Mouse (Mus musculus) kidney, postnatal 0 days (tissue): ENCODE measurements around the gene Kiss1r. TPM values are rescaled to one million over a fixed set of nuclear protein-coding genes. Genes with fewer than 3 reads are reported as not detected.
"Not testable (repeated sequence)": the region's sequence is repeated elsewhere in the genome, so short reads cannot be mapped to it uniquely, and the experiment has no call there.

Experiments
- ATAC-seq: fragments of 200-750 bp; cut with Nextera tagmentation; replicated peaks from 2 replicates; pipeline ENCODE4 v1.8.0; 2017; ENCODE audit warnings: low read depth, moderate number of reproducible peaks, moderate TSS enrichment, moderate library complexity; ENCODE audit not compliant: low FRiP score
- DNase-seq: peaks from one replicate; pipeline ENCODE4 v3.0.0-alpha.2; 2016; ENCODE audit warnings: low spot score
- H3K27ac ChIP-seq: fragments of 300-500 bp; sonication (generic); 2 replicates; pipeline ENCODE4 v1.5.1; 2014; ENCODE audit warnings: mild to moderate bottlenecking
- H3K27me3 ChIP-seq: fragments of 300-500 bp; sonication (generic); 2 replicates; pipeline ENCODE4 v1.6.1; 2014; ENCODE audit warnings: low read length, mixed read lengths; ENCODE audit not compliant: insufficient read depth
- H3K36me3 ChIP-seq: fragments of 300-500 bp; sonication (generic); 2 replicates; pipeline ENCODE4 v1.6.1; 2014; ENCODE audit warnings: low read length, mixed read lengths; ENCODE audit not compliant: insufficient read depth
- H3K4me1 ChIP-seq: fragments of 300-500 bp; sonication (generic); replicated peaks from 2 replicates; pipeline ENCODE4 v1.6.1; 2014; ENCODE audit warnings: antibody characterized with exemption, low read length, mixed read lengths; ENCODE audit not compliant: insufficient read depth
- H3K4me2 ChIP-seq: fragments of 300-500 bp; sonication (generic); 2 replicates; pipeline ENCODE4 v1.6.1; 2014; ENCODE audit warnings: mild to moderate bottlenecking, low read length, moderate library complexity, mixed read lengths
- H3K4me3 ChIP-seq: fragments of 300-500 bp; sonication (generic); replicated peaks from 2 replicates; pipeline ENCODE4 v1.5.1; 2014; ENCODE audit warnings: low read depth, low read length
- H3K9ac ChIP-seq: fragments of 300-500 bp; sonication (generic); 2 replicates; pipeline ENCODE4 v1.6.1; 2014; ENCODE audit warnings: low read depth, low read length
- H3K9me3 ChIP-seq: fragments of 300-500 bp; sonication (generic); replicated peaks from 2 replicates; pipeline ENCODE4 v1.6.1; 2016; ENCODE audit warnings: low read length, inconsistent platforms, mixed read lengths
- CTCF ChIP-seq: IDR thresholded peaks from 2 replicates; pipeline ENCODE4 v1.5.1; 2016; ENCODE audit warnings: antibody characterized with exemption, low read depth, mild to moderate bottlenecking, moderate library complexity
- WGBS: fragments of 180-500 bp; shearing (Covaris S2); extraction: QIAGEN DNeasy Blood & Tissue Kit; methylation state at CpG from one replicate; pipeline ENCODE4 v1.1.7; 2014; 5-methylcytosine and 5-hydroxymethylcytosine counted together
- polyA plus RNA-seq: library from polyadenylated mRNA; unstranded; fragments of >200 nt; fragmentation: Nextera tagmentation; extraction: Ambion mirVana; gene quantifications from 2 replicates; pipeline ENCODE4 v1.2.1, GENCODE M21; 2015

Gene Kiss1r
- polyA plus RNA-seq, 1 experiment from 2014 or later, result 1.6 TPM

DNA sequence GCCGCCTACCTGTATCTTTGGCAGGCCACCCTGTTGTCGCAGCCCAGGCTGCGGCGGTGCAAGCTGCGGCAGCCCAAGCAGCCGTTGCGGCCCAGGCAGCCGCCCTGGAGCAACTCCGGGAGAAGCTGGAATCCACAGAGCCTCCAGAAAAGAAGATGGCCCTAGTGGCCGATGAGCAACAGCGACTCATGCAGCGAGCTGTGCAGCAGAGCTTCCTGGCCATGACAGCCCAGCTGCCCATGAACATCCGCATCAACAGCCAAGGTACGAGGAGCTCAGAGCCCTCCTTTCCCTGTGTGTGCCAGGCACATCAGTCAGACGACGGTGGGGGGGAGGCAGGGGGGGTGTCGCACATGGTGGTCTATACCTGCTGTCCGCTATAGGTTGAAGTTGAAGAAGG is 33.9 kb downstream of the Kiss1r start:
- ATAC-seq (no peak), DNase-seq (no peak)
- Histone ChIP-seq H3K9me3 (no peaks in the 10 kb centered on the region), H3K36me3 (peaks cover 37% of the 10 kb centered on the region), H3K27me3 (no peaks in the 10 kb centered on the region), H3K27ac (no peak overlapping the region), H3K9ac (no peak overlapping the region), H3K4me2 (no peak overlapping the region), H3K4me1 (peaks cover 11% of the 10 kb centered on the region; the same call in 1 of the 2 replicates), H3K4me3 (no peak overlapping the region)
- 86% methylated on average over 18 of the region's 18 CpGs for WGBS
- TF ChIP-seq CTCF, result no peak

DNA sequence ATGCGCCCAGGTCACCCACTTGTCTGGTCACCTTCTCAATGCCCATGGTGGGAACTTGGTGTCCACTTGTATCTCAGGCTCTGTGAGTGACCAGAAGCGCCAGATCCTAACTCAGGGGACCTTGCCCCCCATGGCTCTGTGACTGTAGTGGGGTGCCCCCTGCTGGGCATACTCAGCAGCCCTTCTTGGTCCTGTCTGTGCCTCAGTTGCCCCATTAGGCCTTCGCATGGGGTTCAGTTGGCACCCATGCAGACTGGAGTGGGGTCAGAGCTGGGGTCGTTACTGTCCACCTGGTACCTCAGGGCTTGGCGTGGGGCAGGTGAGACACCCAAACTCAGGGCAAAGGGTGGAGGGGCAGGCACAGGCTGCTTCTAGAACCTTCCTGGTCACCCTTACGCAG is 37.2 kb downstream of the Kiss1r start:
- Histone ChIP-seq H3K36me3 (peaks cover 32% of the 10 kb centered on the region), H3K9me3 (no peaks in the 10 kb centered on the region), H3K27ac (no peak overlapping the region), H3K9ac (no peak overlapping the region), H3K4me3 (no peak overlapping the region), H3K4me2 (no peak overlapping the region), H3K4me1 (no peaks in the 10 kb centered on the region; the same call in 1 of the 2 replicates), H3K27me3 (no peaks in the 10 kb centered on the region)
- 91% methylated on average over 6 of the region's 6 CpGs for WGBS
- DNase-seq, result no peak
- no peak for ATAC-seq
- peak; percentile 75 for TF ChIP-seq CTCF

DNA sequence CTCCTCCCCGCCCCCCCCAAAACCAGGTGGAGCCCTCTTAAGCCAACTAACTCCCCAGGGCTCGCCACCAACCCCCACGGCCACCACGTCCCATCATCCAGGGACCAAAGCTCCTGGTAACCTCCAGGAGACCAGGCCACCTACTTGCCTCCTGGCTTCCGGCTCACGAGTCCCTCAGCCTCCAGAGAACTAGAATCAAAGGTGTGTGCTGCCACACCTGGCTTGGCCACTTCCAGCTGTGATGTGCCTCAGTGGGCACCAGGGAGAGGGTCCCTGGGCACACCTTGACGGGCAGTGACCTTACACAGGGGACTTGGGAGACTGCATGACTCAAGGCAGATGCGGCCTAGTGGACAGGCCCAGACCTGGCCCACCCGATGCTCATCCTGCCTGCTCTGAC is 38.9 kb downstream of the Kiss1r start:
- no peak overlapping the region for H3K4me2 ChIP-seq
- peaks cover 16% of the 10 kb centered on the region; the same call in 1 of the 2 replicates for H3K36me3 ChIP-seq
- DNase-seq (no peak), ATAC-seq (no peak)
- H3K4me1 ChIP-seq, result peaks cover 3% of the 10 kb centered on the region
- WGBS, result 71% methylated on average over 9 of the region's 9 CpGs
- H3K9me3 ChIP-seq, result no peaks in the 10 kb centered on the region
- TF ChIP-seq CTCF, result no peak
- H3K9ac ChIP-seq, result no peak overlapping the region
- no peak overlapping the region for H3K27ac ChIP-seq
- H3K27me3 ChIP-seq, result no peaks in the 10 kb centered on the region
- no peak overlapping the region for H3K4me3 ChIP-seq

DNA sequence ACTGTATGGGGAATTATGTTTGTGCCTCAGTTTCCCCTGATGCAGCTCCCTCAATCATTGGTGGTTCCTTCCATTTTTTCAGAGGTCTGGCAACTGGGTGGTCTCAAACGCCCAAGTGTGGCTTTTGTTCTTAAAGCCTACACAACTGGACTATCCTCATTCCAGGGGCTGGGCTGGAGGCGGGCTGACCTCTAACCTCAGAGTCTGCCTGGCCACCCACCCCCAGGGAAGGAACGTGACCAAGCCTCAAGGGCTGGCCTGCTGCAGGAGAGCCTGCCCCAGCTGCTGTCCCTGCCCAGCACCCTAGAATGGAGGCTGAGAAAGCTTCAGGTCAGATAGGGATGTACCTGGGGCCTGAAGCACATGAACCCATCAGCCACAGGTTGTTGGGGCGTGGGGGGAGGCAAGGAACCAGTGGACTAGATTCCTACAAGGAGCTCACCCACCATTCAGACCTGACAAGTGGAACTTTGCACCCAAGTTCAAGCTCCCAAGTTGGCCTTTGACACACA is 39.9 kb downstream of the Kiss1r start:
- ATAC-seq (no peak), DNase-seq (no peak)
- Histone ChIP-seq H3K4me3 (no peak overlapping the region), H3K27ac (no peak overlapping the region), H3K4me1 (peaks cover 6% of the 10 kb centered on the region), H3K9me3 (no peaks in the 10 kb centered on the region), H3K9ac (no peak overlapping the region), H3K27me3 (no peaks in the 10 kb centered on the region), H3K4me2 (no peak overlapping the region), H3K36me3 (peaks cover 6% of the 10 kb centered on the region; the same call in 1 of the 2 replicates)
- 34% methylated on average over 4 of the region's 4 CpGs for WGBS
- no peak for TF ChIP-seq CTCF

DNA sequence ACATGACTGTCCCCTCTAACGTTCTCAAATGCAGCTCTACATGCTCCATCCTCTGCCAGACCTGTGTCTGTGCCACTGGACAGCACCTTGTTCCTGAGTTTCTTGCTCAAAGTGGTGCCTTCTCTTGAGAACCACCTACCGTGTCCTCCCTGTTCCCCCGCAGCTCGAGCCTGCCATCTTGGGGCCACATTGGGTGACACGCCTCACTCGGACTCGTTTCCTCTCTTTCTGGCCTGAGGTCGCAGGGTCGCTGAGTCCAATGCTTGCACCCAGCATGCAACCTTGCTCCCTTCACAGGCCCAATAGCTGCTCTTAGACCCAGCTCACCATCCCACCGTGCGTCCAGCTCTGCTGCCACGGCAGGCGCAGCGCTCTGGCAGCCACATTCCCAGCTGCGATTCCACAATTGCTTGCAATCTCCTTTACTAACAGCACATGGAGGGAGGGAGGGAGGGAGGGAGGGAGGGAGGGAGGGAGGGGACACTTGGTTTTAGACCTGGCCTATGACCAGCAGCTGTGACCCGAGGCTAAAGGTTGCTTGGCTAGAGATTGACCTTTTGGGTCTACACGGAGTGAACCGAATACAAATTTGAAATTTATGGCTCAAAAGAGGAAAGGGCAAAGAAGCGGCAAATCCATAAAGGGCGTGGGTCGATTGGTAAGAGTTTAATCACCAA is 41.5 kb downstream of the Kiss1r start:
- peak; percentile 94 for TF ChIP-seq CTCF
- peaks cover 6% of the 10 kb centered on the region for H3K4me1 ChIP-seq
- no peak overlapping the region for H3K27ac ChIP-seq
- DNase-seq, result peak; percentile 92
- ATAC-seq, result peak; percentile 15; the same call in 1 of the 2 replicates
- peaks cover 8% of the 10 kb centered on the region; the same call in 1 of the 2 replicates for H3K36me3 ChIP-seq
- no peaks in the 10 kb centered on the region for H3K9me3 ChIP-seq
- peak overlapping the region; percentile 37 for H3K4me2 ChIP-seq
- no peaks in the 10 kb centered on the region for H3K27me3 ChIP-seq
- no peak overlapping the region for H3K4me3 ChIP-seq
- WGBS, result 7% methylated on average over 21 of the region's 21 CpGs
- no peak overlapping the region for H3K9ac ChIP-seq

DNA sequence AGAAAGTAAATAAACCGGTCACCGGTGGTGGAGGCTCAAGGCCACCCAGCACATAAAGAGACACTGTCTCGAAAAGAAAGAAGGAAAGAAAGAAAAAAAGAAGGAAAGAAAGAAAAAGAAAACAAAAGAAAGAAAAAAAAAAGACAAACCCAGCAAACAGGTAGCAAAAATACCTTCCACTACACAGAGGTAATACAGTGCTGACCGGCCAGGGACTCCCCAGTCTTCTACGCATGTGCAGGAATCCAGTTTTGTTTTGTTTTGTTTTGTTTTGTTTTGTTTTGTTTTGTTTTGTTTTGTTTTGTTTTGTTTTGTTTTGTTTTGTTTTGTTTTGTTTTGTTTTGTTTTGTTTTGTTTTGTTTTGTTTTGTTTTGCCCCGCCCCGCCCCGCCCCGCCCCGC is 42.6 kb downstream of the Kiss1r start:
- not testable (repeated sequence) for H3K27me3 ChIP-seq, ATAC-seq, H3K36me3 ChIP-seq, H3K9me3 ChIP-seq, H3K27ac ChIP-seq, H3K9ac ChIP-seq, DNase-seq, H3K4me1 ChIP-seq
- Histone ChIP-seq H3K4me2 (peak overlapping the region; percentile 89), H3K4me3 (peak overlapping the region; percentile 92)
- WGBS, result 27% methylated on average over 10 of the region's 10 CpGs
